Mouse (Mus musculus): Measurements from ENCODE around the gene Pla2g1b. TPM values are rescaled to one million over a fixed set of nuclear protein-coding genes. Genes with fewer than 3 reads are reported as not detected.
"Not testable (repeated sequence)": the region's sequence is repeated elsewhere in the genome, so short reads cannot be mapped to it uniquely, and the experiment has no call there.

The Pla2g1b gene
- polyA plus RNA-seq, 1 experiment from 2014 or later = not detected

DNA sequence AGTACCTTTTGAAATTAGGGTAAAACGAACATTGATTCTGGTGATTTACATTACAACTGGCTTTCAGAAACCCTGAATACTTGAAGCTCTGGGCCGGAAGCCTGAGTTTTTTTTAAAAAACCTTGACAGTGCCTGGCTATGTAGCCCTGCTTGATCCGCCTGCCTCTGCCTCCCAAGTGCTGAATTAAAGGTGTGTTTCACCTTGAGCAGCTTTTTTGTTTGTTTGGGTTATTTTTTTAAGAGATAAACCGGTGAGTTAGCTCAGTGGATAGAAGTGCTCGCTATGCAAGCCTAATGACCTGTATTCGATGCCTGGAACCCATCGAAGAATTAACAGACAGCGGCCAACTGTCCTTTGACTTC, 24.6 kb downstream of the Pla2g1b start:
- DNase-seq (ENCODE audit: low spot score) = peak; percentile 56
- ATAC-seq (ENCODE audit: insufficient number of reproducible peaks, low FRiP score, low TSS enrichment, low read depth) = no peak
- WGBS = 15% methylated on average over 8 of the region's 8 CpGs
- H3K4me2 ChIP-seq (ENCODE audit: low read depth, severe bottlenecking) = no peak overlapping the region
- no peaks in the 10 kb centered on the region for H3K9me3 ChIP-seq (ENCODE audit: control insufficient read depth, low read length)
- H3K27me3 ChIP-seq (ENCODE audit: control insufficient read depth, insufficient read depth, low read length) = no peaks in the 10 kb centered on the region
- no peak overlapping the region for H3K4me3 ChIP-seq (ENCODE audit: low read depth, low read length)
- H3K27ac ChIP-seq (replicated peaks; ENCODE audit: low read depth, low read length) = no peak overlapping the region
- no peak overlapping the region for H3K9ac ChIP-seq (ENCODE audit: low read length)
- H3K4me1 ChIP-seq (ENCODE audit: control insufficient read depth, insufficient read depth, low read length) = peaks cover 4% of the 10 kb centered on the region; the same call in 1 of the 2 replicates
- no peaks in the 10 kb centered on the region for H3K36me3 ChIP-seq (ENCODE audit: control insufficient read depth, insufficient read depth, low read length)

DNA sequence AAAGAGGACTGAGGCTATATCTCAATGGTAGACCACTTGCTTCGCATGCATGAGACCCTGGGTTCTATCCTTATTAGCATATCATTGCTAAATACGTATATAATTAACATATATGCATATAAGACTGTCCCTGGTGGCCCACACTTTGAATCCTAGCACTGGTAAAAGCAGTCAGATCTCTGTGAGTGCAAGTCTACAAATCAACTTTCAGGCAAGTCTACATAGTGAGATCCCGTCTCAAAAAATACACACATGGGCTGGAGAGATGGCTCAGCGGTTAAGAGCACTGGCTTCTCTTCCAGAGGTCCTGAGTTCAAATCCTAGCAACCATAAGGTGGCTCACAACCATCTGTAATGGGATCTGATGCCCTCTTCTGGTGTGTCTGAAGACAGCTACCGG, 25.0 kb downstream of the Pla2g1b start:
- Histone ChIP-seq H3K27me3 (ENCODE audit: control insufficient read depth, insufficient read depth, low read length) (no peaks in the 10 kb centered on the region), H3K9ac (ENCODE audit: low read length) (no peak overlapping the region), H3K27ac (replicated peaks; ENCODE audit: low read depth, low read length) (no peak overlapping the region), H3K4me3 (ENCODE audit: low read depth, low read length) (no peak overlapping the region), H3K4me1 (ENCODE audit: control insufficient read depth, insufficient read depth, low read length) (peaks cover 4% of the 10 kb centered on the region; the same call in 1 of the 2 replicates), H3K9me3 (ENCODE audit: control insufficient read depth, low read length) (no peaks in the 10 kb centered on the region), H3K36me3 (ENCODE audit: control insufficient read depth, insufficient read depth, low read length) (no peaks in the 10 kb centered on the region), H3K4me2 (ENCODE audit: low read depth, severe bottlenecking) (no peak overlapping the region)
- DNase-seq (ENCODE audit: low spot score) (no peak), ATAC-seq (ENCODE audit: insufficient number of reproducible peaks, low FRiP score, low TSS enrichment, low read depth) (no peak)
- 32% methylated on average over 5 of the region's 5 CpGs for WGBS

DNA sequence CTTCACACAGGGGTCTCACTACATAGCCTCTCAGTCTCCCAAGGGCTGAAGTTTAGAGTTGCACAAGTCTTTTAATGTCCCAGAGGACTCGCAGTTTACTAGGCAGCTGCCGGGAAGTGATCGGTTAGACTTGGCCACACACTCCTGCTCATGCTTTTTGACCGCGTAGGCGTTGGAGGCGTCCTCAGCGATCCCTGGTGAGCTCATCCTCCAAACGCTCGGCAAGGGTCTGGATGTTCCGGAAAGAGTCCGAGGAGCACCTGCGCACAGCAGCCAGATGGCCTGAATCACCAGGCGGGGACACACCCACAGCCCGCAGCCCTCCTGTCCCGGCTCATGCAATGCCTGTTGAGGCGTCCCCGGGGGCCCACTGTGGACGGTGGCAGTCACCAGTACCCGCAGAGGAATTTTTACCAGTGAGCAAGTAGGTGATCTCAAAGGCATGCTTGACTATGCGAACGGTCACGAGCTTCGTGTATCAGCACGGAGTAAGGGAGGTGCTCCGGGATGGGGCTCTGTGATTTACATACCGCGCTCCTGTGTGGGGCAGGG, 25.8 kb downstream of the Pla2g1b start:
- H3K4me3 ChIP-seq (ENCODE audit: low read depth, low read length) = no peak overlapping the region
- H3K27ac ChIP-seq (replicated peaks; ENCODE audit: low read depth, low read length) = no peak overlapping the region
- peaks cover 4% of the 10 kb centered on the region; the same call in 1 of the 2 replicates for H3K4me1 ChIP-seq (ENCODE audit: control insufficient read depth, insufficient read depth, low read length)
- WGBS = 9% methylated on average over 28 of the region's 28 CpGs
- H3K9ac ChIP-seq (ENCODE audit: low read length) = no peak overlapping the region
- H3K27me3 ChIP-seq (ENCODE audit: control insufficient read depth, insufficient read depth, low read length) = no peaks in the 10 kb centered on the region
- no peaks in the 10 kb centered on the region for H3K9me3 ChIP-seq (ENCODE audit: control insufficient read depth, low read length)
- DNase-seq (ENCODE audit: low spot score) (peak; percentile 57), ATAC-seq (ENCODE audit: insufficient number of reproducible peaks, low FRiP score, low TSS enrichment, low read depth) (no peak)
- no peaks in the 10 kb centered on the region for H3K36me3 ChIP-seq (ENCODE audit: control insufficient read depth, insufficient read depth, low read length)
- peak overlapping the region; percentile 33 for H3K4me2 ChIP-seq (ENCODE audit: low read depth, severe bottlenecking)

DNA sequence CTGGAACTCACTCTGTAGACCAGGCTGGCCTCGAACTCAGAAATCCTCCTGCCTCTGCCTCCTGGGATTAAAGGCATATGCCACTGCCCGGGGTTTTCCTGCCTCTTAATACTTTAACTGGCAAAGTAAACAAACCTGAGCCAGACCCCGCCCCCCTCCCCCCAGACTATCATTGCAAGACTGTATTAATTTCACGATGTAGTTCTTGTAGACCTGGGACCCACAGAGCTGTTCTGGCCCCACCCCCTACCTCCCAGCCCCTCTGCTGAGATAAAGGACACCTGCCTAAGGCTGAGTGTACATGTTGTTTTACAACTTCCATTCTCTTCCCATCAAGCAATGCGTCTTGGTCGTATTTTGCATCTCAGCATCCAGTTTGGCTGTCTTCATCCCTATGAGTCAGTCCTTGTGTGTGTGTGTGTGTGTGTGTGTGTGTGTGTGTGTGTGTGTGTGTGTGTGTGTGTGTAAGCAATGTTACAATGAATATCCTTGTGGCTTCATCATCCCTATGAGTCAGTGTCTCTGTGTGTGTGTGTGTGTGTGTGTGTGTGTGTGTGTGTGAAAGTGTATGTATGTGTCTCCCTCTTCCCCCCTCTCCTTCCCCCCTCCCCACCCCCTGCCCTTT, 26.8 kb downstream of the Pla2g1b start:
- ATAC-seq (ENCODE audit: insufficient number of reproducible peaks, low FRiP score, low TSS enrichment, low read depth) (no peak), DNase-seq (ENCODE audit: low spot score) (no peak)
- Histone ChIP-seq H3K27me3 (ENCODE audit: control insufficient read depth, insufficient read depth, low read length) (no peaks in the 10 kb centered on the region), H3K9me3 (ENCODE audit: control insufficient read depth, low read length) (no peaks in the 10 kb centered on the region), H3K9ac (ENCODE audit: low read length) (no peak overlapping the region), H3K4me1 (ENCODE audit: control insufficient read depth, insufficient read depth, low read length) (peaks cover 4% of the 10 kb centered on the region; the same call in 1 of the 2 replicates), H3K4me2 (ENCODE audit: low read depth, severe bottlenecking) (no peak overlapping the region), H3K36me3 (ENCODE audit: control insufficient read depth, insufficient read depth, low read length) (no peaks in the 10 kb centered on the region), H3K4me3 (ENCODE audit: low read depth, low read length) (no peak overlapping the region), H3K27ac (replicated peaks; ENCODE audit: low read depth, low read length) (no peak overlapping the region)
- WGBS = 77% methylated on average over 6 of the region's 6 CpGs

DNA sequence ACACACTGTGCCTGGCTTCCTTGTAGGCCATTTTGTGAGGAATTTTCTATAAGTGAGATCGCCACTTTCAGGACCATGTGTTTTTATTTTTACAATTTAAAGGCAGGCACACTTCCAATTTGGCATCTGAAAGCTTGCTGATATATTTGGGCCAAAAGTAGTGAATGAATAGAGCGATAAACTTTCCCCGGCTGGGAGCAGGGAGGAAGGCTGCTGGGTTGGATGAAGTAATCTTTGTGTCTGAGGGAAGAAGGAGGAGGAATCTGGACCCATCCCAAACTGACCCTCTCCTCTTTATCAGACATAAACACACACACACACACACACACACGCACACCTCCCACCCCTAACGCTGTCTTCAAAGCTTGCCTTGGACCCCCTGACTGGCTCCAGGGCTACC, 27.4 kb downstream of the Pla2g1b start:
- no peak overlapping the region for H3K9ac ChIP-seq (ENCODE audit: low read length)
- 60% methylated on average over 5 of the region's 5 CpGs for WGBS
- H3K36me3 ChIP-seq (ENCODE audit: control insufficient read depth, insufficient read depth, low read length) = no peaks in the 10 kb centered on the region
- DNase-seq (ENCODE audit: low spot score) (no peak), ATAC-seq (ENCODE audit: insufficient number of reproducible peaks, low FRiP score, low TSS enrichment, low read depth) (no peak)
- no peak overlapping the region for H3K4me2 ChIP-seq (ENCODE audit: low read depth, severe bottlenecking)
- H3K4me1 ChIP-seq (ENCODE audit: control insufficient read depth, insufficient read depth, low read length) = peaks cover 4% of the 10 kb centered on the region; the same call in 1 of the 2 replicates
- no peak overlapping the region for H3K4me3 ChIP-seq (ENCODE audit: low read depth, low read length)
- no peak overlapping the region for H3K27ac ChIP-seq (replicated peaks; ENCODE audit: low read depth, low read length)
- H3K27me3 ChIP-seq (ENCODE audit: control insufficient read depth, insufficient read depth, low read length) = no peaks in the 10 kb centered on the region
- H3K9me3 ChIP-seq (ENCODE audit: control insufficient read depth, low read length) = no peaks in the 10 kb centered on the region

DNA sequence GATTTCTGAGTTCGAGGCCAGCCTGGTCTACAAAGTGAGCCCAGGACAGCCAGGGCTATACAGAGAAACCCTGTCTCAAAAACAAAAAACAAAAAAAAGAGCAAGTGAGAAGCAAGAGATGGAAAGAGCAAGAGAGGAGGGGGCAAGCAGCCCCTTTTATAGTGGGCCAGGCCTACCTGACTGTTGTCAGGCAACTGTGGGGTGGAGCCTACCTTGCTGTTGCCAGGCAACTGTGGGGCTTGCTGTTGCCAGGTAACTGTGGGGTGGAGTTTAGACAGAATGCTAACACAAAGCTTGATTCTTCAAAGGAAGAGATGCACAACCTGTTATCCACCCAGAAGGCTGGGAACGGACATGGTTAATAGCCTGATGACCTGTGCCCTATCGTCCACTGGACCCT, 29.6 kb downstream of the Pla2g1b start:
- not testable (repeated sequence) for DNase-seq (ENCODE audit: low spot score); H3K9me3 ChIP-seq (ENCODE audit: control insufficient read depth, low read length)
- 84% methylated on average over 3 of the region's 3 CpGs for WGBS

DNA sequence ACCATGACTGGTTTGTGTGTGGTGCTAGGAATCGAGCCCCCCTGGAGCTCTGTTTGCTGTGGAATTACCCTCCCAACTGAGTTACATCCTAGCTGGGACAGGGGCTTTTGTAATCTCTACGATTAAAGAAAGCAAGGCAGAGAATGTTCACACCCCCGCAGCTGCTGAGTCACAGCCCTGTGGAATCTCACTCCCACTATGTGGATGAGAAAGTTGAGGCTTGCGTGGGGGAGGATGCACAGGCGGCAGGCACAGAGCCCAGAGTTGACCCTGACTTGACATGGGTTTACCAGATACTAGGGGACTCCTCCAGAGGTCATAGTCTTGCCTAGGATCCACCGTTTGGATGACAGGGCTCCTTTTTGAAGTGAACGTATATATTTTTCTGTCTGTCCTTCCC, 31.0 kb downstream of the Pla2g1b start:
- 86% methylated on average over 7 of the region's 7 CpGs for WGBS

More for the DNA sequence above, 29.6 kb downstream of the Pla2g1b start:
- not testable (repeated sequence) for ATAC-seq (ENCODE audit: insufficient number of reproducible peaks, low FRiP score, low TSS enrichment, low read depth); H3K36me3 ChIP-seq (ENCODE audit: control insufficient read depth, insufficient read depth, low read length); H3K27ac ChIP-seq (replicated peaks; ENCODE audit: low read depth, low read length); H3K27me3 ChIP-seq (ENCODE audit: control insufficient read depth, insufficient read depth, low read length); H3K4me3 ChIP-seq (ENCODE audit: low read depth, low read length); H3K4me2 ChIP-seq (ENCODE audit: low read depth, severe bottlenecking); H3K4me1 ChIP-seq (ENCODE audit: control insufficient read depth, insufficient read depth, low read length); H3K9ac ChIP-seq (ENCODE audit: low read length)

DNA sequence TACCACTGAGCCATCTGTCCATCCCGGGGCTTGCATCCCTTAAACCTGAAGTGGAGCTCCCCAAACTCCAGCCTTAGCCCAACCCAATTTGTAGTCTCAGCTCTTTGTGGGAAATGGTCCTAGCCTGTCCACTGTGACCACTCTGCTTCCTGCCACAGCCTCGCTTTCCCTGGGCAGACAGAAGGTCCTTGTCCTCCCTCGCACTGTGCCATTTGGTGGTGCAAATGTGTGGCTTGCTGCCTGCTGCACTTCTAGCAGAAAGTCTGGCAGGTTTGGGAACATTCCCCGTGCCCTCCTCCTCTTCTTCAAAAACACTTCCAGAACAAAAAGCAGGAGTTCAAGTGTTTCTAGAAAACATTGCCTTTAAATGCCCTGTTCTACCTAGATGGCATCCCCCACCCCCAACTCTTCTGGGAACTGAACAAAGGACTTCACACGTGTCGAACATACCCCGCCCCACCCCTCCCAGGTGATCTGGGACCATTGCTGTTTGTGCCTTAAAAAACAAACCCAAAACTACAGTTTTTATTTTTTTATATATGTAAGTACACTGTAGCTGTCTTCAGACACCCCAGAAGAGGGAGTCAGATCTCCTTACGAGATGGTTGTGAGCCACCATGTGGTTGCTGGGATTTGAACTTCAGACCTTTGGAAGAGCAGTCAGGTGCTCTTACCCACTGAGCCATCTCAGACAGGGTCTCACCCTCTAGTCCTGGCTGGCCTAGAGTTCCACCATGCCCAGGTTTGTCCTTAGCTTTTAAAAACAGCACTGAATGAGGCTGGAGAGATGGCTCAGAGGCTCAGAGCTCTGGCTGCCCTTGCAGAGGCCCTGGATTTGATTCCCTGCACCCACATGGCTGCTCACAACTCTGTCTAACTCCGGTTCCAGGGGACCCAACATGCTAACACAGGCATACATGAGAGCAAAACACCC, 32.5 kb downstream of the Pla2g1b start:
- ATAC-seq (ENCODE audit: insufficient number of reproducible peaks, low FRiP score, low TSS enrichment, low read depth) (no peak), DNase-seq (ENCODE audit: low spot score) (no peak)
- Histone ChIP-seq H3K27me3 (ENCODE audit: control insufficient read depth, insufficient read depth, low read length) (no peaks in the 10 kb centered on the region), H3K4me1 (ENCODE audit: control insufficient read depth, insufficient read depth, low read length) (no peaks in the 10 kb centered on the region), H3K4me3 (ENCODE audit: low read depth, low read length) (no peak overlapping the region), H3K4me2 (ENCODE audit: low read depth, severe bottlenecking) (no peak overlapping the region), H3K9ac (ENCODE audit: low read length) (no peak overlapping the region; the same call in 1 of the 2 replicates), H3K27ac (replicated peaks; ENCODE audit: low read depth, low read length) (no peak overlapping the region), H3K36me3 (ENCODE audit: control insufficient read depth, insufficient read depth, low read length) (no peaks in the 10 kb centered on the region), H3K9me3 (ENCODE audit: control insufficient read depth, low read length) (no peaks in the 10 kb centered on the region; the same call in 1 of the 2 replicates)
- 49% methylated on average over 9 of the region's 9 CpGs for WGBS

More for the DNA sequence above, 31.0 kb downstream of the Pla2g1b start:
- H3K27ac ChIP-seq (replicated peaks; ENCODE audit: low read depth, low read length) = no peak overlapping the region
- DNase-seq (ENCODE audit: low spot score) = no peak
- H3K4me2 ChIP-seq (ENCODE audit: low read depth, severe bottlenecking) = no peak overlapping the region
- no peak for ATAC-seq (ENCODE audit: insufficient number of reproducible peaks, low FRiP score, low TSS enrichment, low read depth)
- no peaks in the 10 kb centered on the region; the same call in 1 of the 2 replicates for H3K9me3 ChIP-seq (ENCODE audit: control insufficient read depth, low read length)
- no peaks in the 10 kb centered on the region for H3K36me3 ChIP-seq (ENCODE audit: control insufficient read depth, insufficient read depth, low read length)
- no peaks in the 10 kb centered on the region for H3K27me3 ChIP-seq (ENCODE audit: control insufficient read depth, insufficient read depth, low read length)
- no peak overlapping the region for H3K9ac ChIP-seq (ENCODE audit: low read length)
- H3K4me1 ChIP-seq (ENCODE audit: control insufficient read depth, insufficient read depth, low read length) = no peaks in the 10 kb centered on the region
- H3K4me3 ChIP-seq (ENCODE audit: low read depth, low read length) = no peak overlapping the region

Measured in limb, embryonic 11.5 days (tissue).